Mouse (Mus musculus): ENCODE measurements at regions not wholly inside any gene's neighbourhood (a gene's known extent, or its start where the extent isn't known, plus 50 kb on each side); places are given as distances from the start of the nearest gene placed in this dataset.

- no peak for DNase-seq
Observed at GRCm38 (mm10) chr12:25896543-25896942, 518.5 kb downstream of the Rnf144a start.

DNA sequence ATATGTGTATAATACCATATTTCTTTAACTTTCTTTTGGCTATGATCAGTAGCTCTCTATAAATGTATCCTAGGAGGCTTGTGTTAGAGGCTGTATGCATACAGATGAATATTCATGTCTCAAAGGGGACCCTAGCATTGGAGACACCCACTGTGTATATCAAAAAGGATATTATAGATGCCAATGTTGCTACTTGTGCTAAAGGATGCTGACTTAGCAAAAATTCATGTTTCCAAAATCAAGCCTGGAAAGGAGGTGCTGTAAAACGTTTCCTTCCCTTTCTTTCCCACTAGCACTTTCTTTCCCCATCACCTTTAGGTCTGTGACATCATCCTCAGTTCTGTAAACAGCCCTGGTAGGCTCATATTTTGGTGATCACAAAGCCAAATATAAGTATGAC is 519.4 kb downstream of the Rnf144a start:
- no peak for DNase-seq

GRCm38 (mm10) chr12:25891391-25892167 is 523.5 kb downstream of the Rnf144a start:
- DNase-seq: no peak

DNA sequence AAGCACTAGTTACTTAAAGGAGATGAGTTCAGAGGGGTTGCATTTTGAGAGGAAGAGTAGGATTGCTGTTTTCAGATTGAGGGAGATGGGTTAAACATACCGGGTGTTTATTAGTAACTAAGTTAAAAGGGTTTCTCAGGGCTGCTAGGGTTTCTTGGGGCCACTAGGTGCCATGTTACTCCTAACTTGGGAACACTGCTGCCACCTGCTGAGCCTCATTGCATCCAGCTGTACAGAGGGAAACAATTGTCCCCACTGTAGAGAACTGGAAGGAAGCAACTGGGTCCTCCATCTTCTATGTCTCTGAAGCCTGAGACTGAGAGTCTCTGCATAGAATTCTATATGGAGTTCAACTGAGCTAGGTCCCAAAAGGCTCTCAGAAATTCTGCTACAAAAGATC is 524.3 kb downstream of the Rnf144a start:
- peak; percentile 40 for DNase-seq

DNA sequence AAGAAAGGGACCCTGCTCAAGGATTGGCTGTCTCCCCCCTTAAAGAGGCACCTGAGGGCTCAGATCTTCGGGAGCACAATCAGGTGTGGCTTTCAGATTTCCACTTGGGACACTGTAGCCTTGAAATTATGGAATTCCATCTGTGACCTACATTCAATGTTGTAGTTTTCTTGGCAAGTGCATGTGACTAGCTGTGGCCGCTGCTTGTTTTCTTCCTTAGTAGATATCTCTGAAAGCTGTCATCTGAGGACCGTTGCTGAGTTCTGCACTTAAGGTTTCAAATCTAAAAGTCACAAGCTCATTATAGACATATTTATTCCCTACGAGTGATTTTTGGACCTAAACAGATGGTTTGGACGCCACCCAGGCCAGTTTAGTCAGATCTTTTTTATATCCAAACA is 531.3 kb downstream of the Rnf144a start:
- no peak for DNase-seq

GRCm38 (mm10) chr12:25871816-25872215 is 543.2 kb downstream of the Rnf144a start:
- DNase-seq: no peak

GRCm38 (mm10) chr12:25871001-25871461 is 544.0 kb downstream of the Rnf144a start:
- no peak for DNase-seq

GRCm38 (mm10) chr12:25869846-25870245 is 545.2 kb downstream of the Rnf144a start:
- no peak for DNase-seq

GRCm38 (mm10) chr12:25865063-25865462 is 550.0 kb downstream of the Rnf144a start:
- DNase-seq: peak; percentile 30

DNA sequence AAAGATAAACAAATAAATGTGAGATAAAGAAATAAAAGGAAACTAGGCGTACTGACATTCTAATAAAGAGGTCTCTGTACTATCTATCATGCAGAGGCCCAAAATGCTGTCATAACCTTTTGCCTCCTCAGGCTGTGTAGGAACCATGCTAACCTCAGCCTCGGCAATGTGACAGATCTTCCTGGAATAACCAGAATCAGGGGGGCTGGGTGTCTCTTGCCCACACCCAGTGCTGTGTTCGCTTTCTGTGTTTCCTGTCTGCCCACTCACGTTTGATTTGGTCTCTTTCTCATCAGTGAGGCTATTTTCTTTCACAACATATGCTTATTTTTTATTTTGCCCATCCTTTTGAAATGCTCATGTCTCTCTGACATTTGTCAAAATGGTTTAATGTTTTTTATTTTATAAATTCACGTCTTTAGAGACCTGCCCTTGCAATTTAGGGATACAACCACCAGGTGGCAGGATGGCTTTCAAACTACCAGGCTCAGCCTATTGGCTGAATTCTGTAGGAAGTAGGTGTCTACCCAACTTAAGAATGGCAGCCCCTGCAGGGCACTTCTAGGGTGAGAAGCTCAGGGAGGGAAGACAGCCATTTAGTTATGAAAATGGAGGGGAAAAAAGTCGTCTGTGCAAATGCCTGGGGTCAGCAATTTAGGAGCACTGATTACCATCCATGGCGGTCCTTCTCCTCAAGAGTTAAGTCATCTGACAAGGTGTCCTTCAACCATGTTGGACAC is 550.8 kb downstream of the Rnf144a start:
- no peak for DNase-seq

DNA sequence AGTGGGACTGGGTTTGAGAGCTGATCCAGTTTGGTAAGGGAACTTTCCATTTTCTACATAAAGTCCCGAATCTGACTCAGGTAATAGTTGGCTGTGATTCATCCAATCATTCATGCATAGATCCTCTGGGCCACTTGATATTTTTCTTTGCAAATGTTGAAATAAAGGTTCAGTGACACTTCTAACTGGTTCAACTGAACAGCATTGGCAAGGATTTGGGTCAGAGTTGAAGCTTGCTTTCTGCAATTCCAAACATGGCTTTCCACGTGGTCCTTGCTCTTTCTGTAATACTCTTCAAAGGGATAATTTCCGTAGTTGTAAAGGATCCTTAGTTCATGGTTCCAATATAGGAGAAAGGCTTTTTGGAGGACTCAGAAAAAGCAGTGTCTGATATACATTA is 554.0 kb downstream of the Rnf144a start:
- DNase-seq: no peak

DNA sequence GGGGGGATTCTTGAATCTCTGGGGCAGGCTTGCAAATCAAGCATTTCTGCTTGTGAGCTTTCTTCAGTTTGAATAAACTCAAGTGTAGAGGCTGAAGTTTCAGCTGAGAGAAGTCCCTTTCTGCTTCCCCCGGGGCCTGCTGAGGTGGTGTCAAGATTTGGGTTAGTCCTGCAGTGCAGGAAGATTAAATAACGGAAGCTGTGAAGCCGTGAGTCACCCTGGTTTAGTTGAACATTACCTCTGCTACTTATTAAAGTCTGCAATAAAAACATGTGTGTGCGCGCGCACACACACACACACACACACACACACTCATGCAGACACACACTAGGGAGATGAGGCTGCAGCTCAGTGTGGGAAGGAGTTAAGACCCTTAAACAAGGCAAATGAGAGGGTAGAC is 556.7 kb downstream of the Rnf144a start:
- DNase-seq: no peak

- no peak for DNase-seq
Observed at GRCm38 (mm10) chr12:25830057-25830456, 585.0 kb downstream of the Rnf144a start.

DNA sequence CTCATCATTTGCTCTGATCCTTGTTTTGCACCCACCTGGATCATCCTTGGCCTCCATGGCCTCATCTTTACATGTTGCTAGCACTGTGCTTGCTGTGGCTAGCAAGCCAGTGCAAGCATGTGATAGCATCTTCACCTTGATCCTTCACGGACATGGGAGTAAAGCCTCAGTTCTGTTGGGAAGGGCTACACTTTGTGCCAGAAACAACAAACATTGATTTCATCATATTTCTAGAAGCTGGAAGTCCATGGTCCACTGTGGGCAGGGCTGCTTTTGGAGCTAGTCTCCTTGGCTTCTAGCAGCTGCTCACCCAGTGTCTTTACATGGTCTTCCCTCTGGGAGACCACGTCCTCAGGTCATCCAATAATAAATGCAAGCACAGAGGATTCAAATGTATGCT is 587.1 kb downstream of the Rnf144a start:
- no peak for DNase-seq

GRCm38 (mm10) chr12:25826928-25827327 is 588.1 kb downstream of the Rnf144a start:
- peak; percentile 3 for DNase-seq

DNA sequence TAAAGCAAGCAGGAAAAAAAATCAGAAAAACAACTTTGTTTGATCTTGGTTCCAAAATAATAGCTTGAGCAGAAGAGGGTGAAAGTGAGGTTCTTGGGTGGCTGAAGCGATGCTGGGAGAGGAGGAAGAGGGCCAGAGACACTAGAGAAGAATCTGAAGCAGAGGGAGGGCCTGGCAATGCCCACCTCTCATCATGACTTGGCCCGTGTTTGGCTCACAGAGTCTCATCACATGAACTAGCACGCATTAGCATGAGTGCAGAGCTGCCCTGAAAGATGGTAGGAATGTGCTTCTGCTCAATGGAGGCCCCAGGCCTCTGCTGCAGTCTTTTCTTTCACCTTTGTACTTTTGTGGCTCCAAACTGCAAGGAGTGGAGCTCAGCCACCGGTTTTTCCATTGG is 588.6 kb downstream of the Rnf144a start:
- DNase-seq: no peak

DNA sequence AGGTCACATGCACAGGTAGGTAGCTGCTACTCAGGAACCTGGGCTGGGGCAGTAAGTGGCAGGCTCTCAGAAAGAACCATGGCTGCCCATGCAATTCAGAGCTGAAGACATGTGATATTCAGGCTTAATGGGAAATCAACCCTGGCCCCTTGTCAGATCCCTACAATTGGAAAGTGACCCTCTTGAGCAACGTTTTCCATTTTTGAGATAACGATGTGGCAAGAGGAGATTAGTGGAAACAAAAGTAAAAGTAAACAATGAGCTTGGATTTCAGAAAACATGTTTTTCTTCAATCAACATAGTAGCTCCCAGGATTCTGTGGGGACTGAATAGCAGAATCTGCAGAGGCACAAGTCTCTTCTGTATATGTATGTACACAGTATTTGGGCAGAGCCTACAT is 598.8 kb downstream of the Rnf144a start:
- no peak for DNase-seq

- DNase-seq: no peak
Observed at GRCm38 (mm10) chr12:25795092-25795491, 620.0 kb downstream of the Rnf144a start.

- DNase-seq: peak; percentile 5
Observed at GRCm38 (mm10) chr12:25794571-25794970, 620.5 kb downstream of the Rnf144a start.

DNA sequence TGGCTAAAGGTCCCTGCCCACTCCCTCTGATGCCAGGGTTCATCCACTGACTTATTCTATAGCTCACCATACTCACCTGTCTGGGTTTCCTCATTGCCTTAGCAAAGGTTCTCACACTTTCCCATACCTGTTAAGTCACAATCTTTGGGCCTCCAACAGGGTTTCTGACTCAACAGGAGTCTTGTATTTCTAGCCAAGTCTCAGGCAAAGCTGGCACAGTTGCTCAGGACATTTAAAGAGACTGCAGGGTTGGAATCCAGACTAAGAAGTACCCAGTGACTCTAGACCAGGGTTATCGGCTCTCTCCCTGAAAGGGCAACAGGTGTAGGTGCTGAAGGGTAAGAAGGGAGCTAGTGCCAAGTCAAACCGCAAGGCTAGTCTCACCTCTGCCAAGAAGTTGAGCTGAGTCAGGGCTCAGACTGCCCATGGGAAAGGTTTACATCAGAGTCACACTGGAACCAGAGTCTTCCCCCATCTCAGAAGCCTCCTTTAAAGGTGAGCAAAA is 622.4 kb downstream of the Rnf144a start:
- DNase-seq: no peak

GRCm38 (mm10) chr12:25790956-25791355 is 624.1 kb downstream of the Rnf144a start:
- DNase-seq: no peak

- peak; percentile 56 for DNase-seq
Observed at GRCm38 (mm10) chr12:25785646-25786606, 629.1 kb downstream of the Rnf144a start.
